Mouse (Mus musculus): ENCODE measurements around the gene Ryr2. TPM values are rescaled to one million over a fixed set of nuclear protein-coding genes. Genes with fewer than 3 reads are reported as not detected.
"Not testable (repeated sequence)": the region's sequence is repeated elsewhere in the genome, so short reads cannot be mapped to it uniquely, and the experiment has no call there.

Gene Ryr2
- polyA plus RNA-seq (2014; fragmentation: Nextera tagmentation; extraction: Ambion mirVana): 6.1 and 6.7 TPM in 2 replicates

- Histone ChIP-seq H3K36me3 (ENCODE audit: control insufficient read depth, insufficient read depth, low read length) (no peaks in the 10 kb centered on the region), H3K27ac (replicated peaks; ENCODE audit: low read depth, low read length) (peak within 1 kb of the TSS; percentile 88), H3K4me1 (ENCODE audit: control insufficient read depth, insufficient read depth, low read length) (no peaks in the 10 kb centered on the region), H3K9ac (replicated peaks; ENCODE audit: low read length) (peak within 1 kb of the TSS; percentile 82), H3K27me3 (ENCODE audit: control insufficient read depth, insufficient read depth, low read length) (peaks cover 9% of the 10 kb centered on the region; the same call in 1 of the 2 replicates), H3K4me2 (ENCODE audit: low read length) (peak within 1 kb of the TSS; percentile 92), H3K4me3 (replicated peaks; ENCODE audit: low read depth, low read length) (peak within 1 kb of the TSS; percentile 69), H3K9me3 (ENCODE audit: control insufficient read depth, low read length) (no peaks in the 10 kb centered on the region)
- DNase-seq (peak; percentile 90), ATAC-seq (ENCODE audit: low FRiP score, low TSS enrichment) (peak; percentile 87)
- 8% methylated on average over 54 of the region's 64 CpGs for whole genome bisulfite sequencing
Measured at GRCm38 (mm10) chr13:12106662-12107632, at the start of gene Ryr2. Gene Ryr2, minus strand, starts transcription at chr13:12106945.

GRCm38 (mm10) chr13:12153922-12154321, 47.2 kb upstream of the Ryr2 start:
- Histone ChIP-seq H3K9me3 (ENCODE audit: control insufficient read depth, low read length) (no peaks in the 10 kb centered on the region), H3K9ac (replicated peaks; ENCODE audit: low read length) (no peak overlapping the region), H3K4me1 (ENCODE audit: control insufficient read depth, insufficient read depth, low read length) (no peaks in the 10 kb centered on the region), H3K36me3 (ENCODE audit: control insufficient read depth, insufficient read depth, low read length) (no peaks in the 10 kb centered on the region), H3K4me3 (replicated peaks; ENCODE audit: low read depth, low read length) (no peak overlapping the region), H3K27me3 (ENCODE audit: control insufficient read depth, insufficient read depth, low read length) (no peaks in the 10 kb centered on the region), H3K4me2 (ENCODE audit: low read length) (0 out of 2 replicates have a peak overlapping the region, but pooled peaks have one; percentile 2), H3K27ac (replicated peaks; ENCODE audit: low read depth, low read length) (peak overlapping the region; percentile 32; the same call in 1 of the 2 replicates)
- ATAC-seq (ENCODE audit: low FRiP score, low TSS enrichment) (no peak), DNase-seq (no peak)
- WGBS: 72% methylated on average over 11 of the region's 11 CpGs

- Histone ChIP-seq H3K4me3 (replicated peaks; ENCODE audit: low read depth, low read length) (no peak overlapping the region), H3K27ac (replicated peaks; ENCODE audit: low read depth, low read length) (no peak overlapping the region), H3K4me2 (ENCODE audit: low read length) (no peak overlapping the region), H3K36me3 (ENCODE audit: control insufficient read depth, insufficient read depth, low read length) (no peaks in the 10 kb centered on the region), H3K9ac (replicated peaks; ENCODE audit: low read length) (no peak overlapping the region), H3K27me3 (ENCODE audit: control insufficient read depth, insufficient read depth, low read length) (no peaks in the 10 kb centered on the region), H3K9me3 (ENCODE audit: control insufficient read depth, low read length) (no peaks in the 10 kb centered on the region), H3K4me1 (ENCODE audit: control insufficient read depth, insufficient read depth, low read length) (no peaks in the 10 kb centered on the region)
- no peak for DNase-seq
- no peak for ATAC-seq (ENCODE audit: low FRiP score, low TSS enrichment)
- 92% methylated on average over 6 of the region's 6 CpGs for WGBS
Measured at GRCm38 (mm10) chr13:12146918-12147507, 40.3 kb upstream of the Ryr2 start.

- Histone ChIP-seq H3K9me3 (ENCODE audit: control insufficient read depth, low read length) (no peaks in the 10 kb centered on the region), H3K4me3 (replicated peaks; ENCODE audit: low read depth, low read length) (no peak overlapping the region), H3K9ac (replicated peaks; ENCODE audit: low read length) (no peak overlapping the region), H3K27ac (replicated peaks; ENCODE audit: low read depth, low read length) (no peak overlapping the region), H3K36me3 (ENCODE audit: control insufficient read depth, insufficient read depth, low read length) (no peaks in the 10 kb centered on the region), H3K27me3 (ENCODE audit: control insufficient read depth, insufficient read depth, low read length) (no peaks in the 10 kb centered on the region), H3K4me1 (ENCODE audit: control insufficient read depth, insufficient read depth, low read length) (no peaks in the 10 kb centered on the region), H3K4me2 (ENCODE audit: low read length) (no peak overlapping the region)
- 91% methylated on average over 2 of the region's 2 CpGs for WGBS
- ATAC-seq (ENCODE audit: low FRiP score, low TSS enrichment): no peak
- DNase-seq: no peak
Measured at GRCm38 (mm10) chr13:12146402-12146801, 39.7 kb upstream of the Ryr2 start.

- no peak for DNase-seq
- WGBS: 89% methylated on average over 5 of the region's 5 CpGs
Measured at GRCm38 (mm10) chr13:12143347-12143746, 36.6 kb upstream of the Ryr2 start.

GRCm38 (mm10) chr13:12136461-12136860, 29.7 kb upstream of the Ryr2 start:
- H3K27ac ChIP-seq (replicated peaks; ENCODE audit: low read depth, low read length); DNase-seq; H3K4me1 ChIP-seq (ENCODE audit: control insufficient read depth, insufficient read depth, low read length); H3K9me3 ChIP-seq (ENCODE audit: control insufficient read depth, low read length); H3K4me2 ChIP-seq (ENCODE audit: low read length); H3K36me3 ChIP-seq (ENCODE audit: control insufficient read depth, insufficient read depth, low read length); H3K4me3 ChIP-seq (replicated peaks; ENCODE audit: low read depth, low read length); H3K27me3 ChIP-seq (ENCODE audit: control insufficient read depth, insufficient read depth, low read length); ATAC-seq (ENCODE audit: low FRiP score, low TSS enrichment); H3K9ac ChIP-seq (replicated peaks; ENCODE audit: low read length): not testable (repeated sequence)
- WGBS: 90% methylated on average over 10 of the region's 10 CpGs

More at GRCm38 (mm10) chr13:12143347-12143746, 36.6 kb upstream of the Ryr2 start:
- Histone ChIP-seq H3K9me3 (ENCODE audit: control insufficient read depth, low read length) (no peaks in the 10 kb centered on the region), H3K4me3 (replicated peaks; ENCODE audit: low read depth, low read length) (no peak overlapping the region), H3K4me2 (ENCODE audit: low read length) (no peak overlapping the region), H3K27me3 (ENCODE audit: control insufficient read depth, insufficient read depth, low read length) (no peaks in the 10 kb centered on the region), H3K36me3 (ENCODE audit: control insufficient read depth, insufficient read depth, low read length) (no peaks in the 10 kb centered on the region), H3K4me1 (ENCODE audit: control insufficient read depth, insufficient read depth, low read length) (no peaks in the 10 kb centered on the region), H3K27ac (replicated peaks; ENCODE audit: low read depth, low read length) (no peak overlapping the region), H3K9ac (replicated peaks; ENCODE audit: low read length) (no peak overlapping the region)
- no peak for ATAC-seq (ENCODE audit: low FRiP score, low TSS enrichment)

- ATAC-seq (ENCODE audit: low FRiP score, low TSS enrichment): no peak
- Histone ChIP-seq H3K4me2 (ENCODE audit: low read length) (no peak overlapping the region), H3K4me1 (ENCODE audit: control insufficient read depth, insufficient read depth, low read length) (no peaks in the 10 kb centered on the region), H3K36me3 (ENCODE audit: control insufficient read depth, insufficient read depth, low read length) (no peaks in the 10 kb centered on the region), H3K9me3 (ENCODE audit: control insufficient read depth, low read length) (no peaks in the 10 kb centered on the region), H3K9ac (replicated peaks; ENCODE audit: low read length) (no peak overlapping the region), H3K27ac (replicated peaks; ENCODE audit: low read depth, low read length) (no peak overlapping the region), H3K27me3 (ENCODE audit: control insufficient read depth, insufficient read depth, low read length) (no peaks in the 10 kb centered on the region), H3K4me3 (replicated peaks; ENCODE audit: low read depth, low read length) (no peak overlapping the region)
- WGBS: 91% methylated on average over 7 of the region's 7 CpGs
- no peak for DNase-seq
Measured at GRCm38 (mm10) chr13:12133549-12133948, 26.8 kb upstream of the Ryr2 start.

GRCm38 (mm10) chr13:12132160-12132710, 25.5 kb upstream of the Ryr2 start:
- DNase-seq: no peak
- Histone ChIP-seq H3K4me3 (replicated peaks; ENCODE audit: low read depth, low read length) (no peak overlapping the region), H3K4me2 (ENCODE audit: low read length) (no peak overlapping the region), H3K36me3 (ENCODE audit: control insufficient read depth, insufficient read depth, low read length) (no peaks in the 10 kb centered on the region), H3K4me1 (ENCODE audit: control insufficient read depth, insufficient read depth, low read length) (no peaks in the 10 kb centered on the region), H3K27ac (replicated peaks; ENCODE audit: low read depth, low read length) (no peak overlapping the region), H3K9me3 (ENCODE audit: control insufficient read depth, low read length) (no peaks in the 10 kb centered on the region), H3K27me3 (ENCODE audit: control insufficient read depth, insufficient read depth, low read length) (no peaks in the 10 kb centered on the region), H3K9ac (replicated peaks; ENCODE audit: low read length) (no peak overlapping the region)
- 68% methylated on average over 3 of the region's 3 CpGs for WGBS
- ATAC-seq (ENCODE audit: low FRiP score, low TSS enrichment): no peak
